Mouse (Mus musculus): ENCODE measurements around the gene Fth1.
"Not testable (repeated sequence)": the region's sequence is repeated elsewhere in the genome, so short reads cannot be mapped to it uniquely, and the experiment has no call there.

DNA sequence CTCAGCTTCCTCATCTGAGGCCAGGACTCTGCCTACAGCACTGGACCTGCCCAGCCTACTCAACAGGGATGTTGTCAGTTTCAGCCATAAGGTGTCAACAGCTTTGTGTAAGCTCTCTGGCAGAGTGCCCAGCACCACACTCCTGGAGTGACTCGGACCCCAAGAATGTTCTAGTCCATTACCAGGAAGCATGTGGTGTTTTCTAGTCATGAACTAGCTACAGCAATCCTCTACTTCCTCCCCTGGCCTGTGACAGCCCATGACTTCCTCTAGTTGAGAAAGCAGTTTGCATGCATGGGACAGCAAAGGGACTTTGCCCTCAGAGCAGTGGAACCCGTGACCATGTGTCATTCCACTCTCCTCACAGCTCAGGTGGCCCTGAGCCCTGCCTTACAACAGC, 5.5 kb upstream of the Fth1 start:
- TF ChIP-seq CTCF (IDR thresholded peaks at IDR 0.05; ENCODE audit: borderline replicate concordance, extremely low read depth, insufficient read depth, insufficient read length); POLR2A (IDR thresholded peaks at IDR 0.05; ENCODE audit: borderline replicate concordance, extremely low read depth, insufficient read depth, insufficient read length, poor library complexity, severe bottlenecking): not testable (repeated sequence)
